Mouse (Mus musculus) MEL (cell line): ENCODE measurements at regions not wholly inside any gene's neighbourhood (a gene's known extent, or its start where the extent isn't known, plus 50 kb on each side); places are given as distances from the start of the nearest gene placed in this dataset.

Source experiments
- CHD1 ChIP-seq: IDR thresholded peaks from 2 replicates; pipeline ENCODE4 v1.6.1; 2012; ENCODE audit warnings: low read depth, mild to moderate bottlenecking, inconsistent platforms, low read length, improper control_type of control experiment
- CTCF ChIP-seq, 3 experiments: IDR thresholded peaks in 2 of 3; conservative IDR thresholded peaks in 1 of 3; 2 replicates each; pipeline ENCODE4 v1.5.1; 2011 to 2012; ENCODE audit warnings: low read length in 3 of 3, low read depth in 2 of 3, mild to moderate bottlenecking in 2 of 3, improper control_type of control experiment in 1 of 3, inconsistent platforms in 1 of 3, mixed read lengths in 1 of 3, moderate library complexity in 1 of 3; ENCODE audit not compliant: control insufficient read depth in 1 of 3, insufficient read depth in 1 of 3, poor library complexity in 1 of 3, severe bottlenecking in 1 of 3
- EP300 ChIP-seq, 2 experiments: IDR thresholded peaks; 2 replicates each; pipeline ENCODE4 v1.6.1; 2011; ENCODE audit warnings: improper control_type of control experiment in 2 of 2, low read length in 2 of 2, low read depth in 1 of 2, mild to moderate bottlenecking in 1 of 2
- MAX ChIP-seq: IDR thresholded peaks from 2 replicates; pipeline ENCODE4 v1.6.1; 2011; ENCODE audit warnings: low read length, improper control_type of control experiment
- MXI1 ChIP-seq: IDR thresholded peaks from 2 replicates; pipeline ENCODE4 v1.6.1; 2011; ENCODE audit warnings: mild to moderate bottlenecking, low read depth, low read length, improper control_type of control experiment
- POLR2A ChIP-seq, 2 experiments: IDR thresholded peaks; 2 replicates each; pipeline ENCODE4 v1.6.1; 2011 to 2012; ENCODE audit warnings: low read length in 2 of 2, mild to moderate bottlenecking in 2 of 2, control low read depth in 1 of 2, improper control_type of control experiment in 1 of 2, low read depth in 1 of 2, moderate library complexity in 1 of 2; ENCODE audit not compliant: control insufficient read depth in 1 of 2, insufficient read depth in 1 of 2, poor library complexity in 1 of 2
- SIN3A ChIP-seq: IDR thresholded peaks from 2 replicates; pipeline ENCODE4 v1.6.1; 2012; ENCODE audit warnings: low read length, improper control_type of control experiment, inconsistent platforms
- TBP ChIP-seq: IDR thresholded peaks from 2 replicates; pipeline ENCODE4 v1.8.0; 2011; ENCODE audit warnings: low read depth, low read length, improper control_type of control experiment
- UBTF ChIP-seq: IDR thresholded peaks from 2 replicates; pipeline ENCODE4 v1.6.1; 2012; ENCODE audit warnings: low read depth, mild to moderate bottlenecking, inconsistent platforms, low read length, improper control_type of control experiment, moderate library complexity, borderline replicate concordance; ENCODE audit not compliant: insufficient read depth

- no peak for TF ChIP-seq MAX
- TF ChIP-seq CTCF (IDR thresholded peaks at IDR 0.05 in 2 of 3, conservative IDR thresholded peaks at IDR 0.05 in 1 of 3; ENCODE audit: control insufficient read depth in 1 of 3, insufficient read depth in 1 of 3, low read depth in 2 of 3, low read length in 3 of 3, poor library complexity in 1 of 3, severe bottlenecking in 1 of 3) = no peak
- TF ChIP-seq TBP = no peak
- TF ChIP-seq MXI1 = no peak
- TF ChIP-seq UBTF = no peak
- no peak for TF ChIP-seq SIN3A
- no peak for TF ChIP-seq POLR2A (IDR thresholded peaks at IDR 0.05; ENCODE audit: control insufficient read depth in 1 of 2, insufficient read depth in 1 of 2, low read depth in 1 of 2, low read length in 2 of 2, poor library complexity in 1 of 2)
- no peak for TF ChIP-seq CHD1
- no peak for TF ChIP-seq EP300 (IDR thresholded peaks at IDR 0.05; ENCODE audit: low read depth in 1 of 2, low read length in 2 of 2)
These were observed 140.8 kb downstream of the Il15 start for GRCm38 (mm10) chr8:82262196-82262595.
